Mouse (Mus musculus) embryonic facial prominence, embryonic 13.5 days (tissue): ENCODE measurements at regions not wholly inside any gene's neighbourhood (a gene's known extent, or its start where the extent isn't known, plus 50 kb on each side); places are given as distances from the start of the nearest gene placed in this dataset.

Experiments used
- ATAC-seq: fragments of 200-750 bp; cut with Nextera tagmentation; 2 replicates; pipeline ENCODE4 v1.8.0; 2017; ENCODE audit warnings: low read depth; ENCODE audit not compliant: insufficient number of reproducible peaks, insufficient read depth, low FRiP score, low TSS enrichment
- H3K27ac ChIP-seq: fragments of 300-500 bp; sonication (generic); 2 replicates; pipeline ENCODE4 v1.5.1; 2015; ENCODE audit warnings: moderate library complexity, mild to moderate bottlenecking, inconsistent platforms
- H3K27me3 ChIP-seq: fragments of 300-500 bp; sonication (generic); 2 replicates; pipeline ENCODE4 v1.6.1; 2015; ENCODE audit warnings: mild to moderate bottlenecking, inconsistent platforms
- H3K36me3 ChIP-seq: fragments of 300-500 bp; sonication (generic); 2 replicates; pipeline ENCODE4 v1.6.1; 2015; ENCODE audit warnings: mild to moderate bottlenecking, inconsistent platforms
- H3K4me1 ChIP-seq: fragments of 300-500 bp; sonication (generic); 2 replicates; pipeline ENCODE4 v1.6.1; 2015; ENCODE audit warnings: inconsistent platforms
- H3K4me2 ChIP-seq: fragments of 300-500 bp; sonication (generic); 2 replicates; pipeline ENCODE4 v1.6.1; 2015; ENCODE audit warnings: moderate library complexity, mild to moderate bottlenecking, inconsistent platforms
- H3K4me3 ChIP-seq: fragments of 300-500 bp; sonication (generic); 2 replicates; pipeline ENCODE4 v1.5.1; 2015; ENCODE audit warnings: mild to moderate bottlenecking, inconsistent platforms
- H3K9ac ChIP-seq: fragments of 300-500 bp; sonication (generic); 2 replicates; pipeline ENCODE4 v1.6.1; 2015; ENCODE audit warnings: mild to moderate bottlenecking, inconsistent platforms
- H3K9me3 ChIP-seq: fragments of 300-500 bp; sonication (generic); 2 replicates; pipeline ENCODE4 v1.6.1; 2016; ENCODE audit warnings: inconsistent platforms
- WGBS: fragments of 180-500 bp; shearing (Covaris S2); methylation state at CpG from one replicate; pipeline ENCODE4 v1.1.7; 2015; ENCODE audit warnings: mixed read lengths; 5-methylcytosine and 5-hydroxymethylcytosine counted together

- H3K27ac ChIP-seq, result no peak overlapping the region
- H3K27me3 ChIP-seq, result no peaks in the 10 kb centered on the region; the same call in 1 of the 2 replicates
- no peaks in the 10 kb centered on the region for H3K9me3 ChIP-seq
- no peak for ATAC-seq
- WGBS, result 76% methylated on average over 6 of the region's 6 CpGs
- no peaks in the 10 kb centered on the region for H3K36me3 ChIP-seq
- H3K9ac ChIP-seq, result no peak overlapping the region
- no peak overlapping the region for H3K4me2 ChIP-seq
- no peak overlapping the region for H3K4me3 ChIP-seq
- no peaks in the 10 kb centered on the region for H3K4me1 ChIP-seq
Measured at GRCm38 (mm10) chr10:105704472-105705235, 130.4 kb upstream of the Tmtc2 start.

DNA sequence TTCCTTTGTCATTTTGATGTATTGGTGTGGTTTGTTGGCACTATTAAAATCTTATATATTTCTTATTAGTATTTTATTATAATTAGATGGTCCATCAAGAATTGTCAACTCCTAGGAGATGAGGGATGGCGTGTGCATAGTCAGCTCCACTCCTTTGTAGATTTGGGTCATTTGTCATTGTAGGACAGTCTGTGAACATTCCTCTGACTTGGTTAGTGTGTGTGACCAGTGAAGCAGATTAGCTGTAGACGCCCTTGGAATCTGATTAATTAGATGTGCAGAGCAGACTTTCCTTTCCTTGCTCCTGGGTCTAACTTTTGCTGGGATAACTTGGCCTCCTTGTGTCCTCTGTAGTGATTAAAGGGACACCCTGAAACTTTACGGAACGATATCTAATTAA, 118.9 kb upstream of the Tmtc2 start:
- H3K36me3 ChIP-seq, result no peaks in the 10 kb centered on the region
- H3K27me3 ChIP-seq, result no peaks in the 10 kb centered on the region
- no peak overlapping the region for H3K4me3 ChIP-seq
- no peak for ATAC-seq
- H3K27ac ChIP-seq, result no peak overlapping the region
- WGBS, result 87% methylated on average over 4 of the region's 4 CpGs
- no peaks in the 10 kb centered on the region for H3K9me3 ChIP-seq
- no peak overlapping the region for H3K9ac ChIP-seq
- no peak overlapping the region for H3K4me2 ChIP-seq
- no peaks in the 10 kb centered on the region for H3K4me1 ChIP-seq

GRCm38 (mm10) chr10:105689388-105689787, 115.1 kb upstream of the Tmtc2 start:
- H3K27me3 ChIP-seq, result no peaks in the 10 kb centered on the region
- ATAC-seq, result no peak
- no peaks in the 10 kb centered on the region for H3K36me3 ChIP-seq
- no peak overlapping the region for H3K27ac ChIP-seq
- H3K4me2 ChIP-seq, result no peak overlapping the region
- 49% methylated on average over 9 of the region's 9 CpGs for WGBS
- H3K4me3 ChIP-seq, result no peak overlapping the region
- no peaks in the 10 kb centered on the region for H3K4me1 ChIP-seq
- no peak overlapping the region for H3K9ac ChIP-seq
- no peaks in the 10 kb centered on the region; the same call in 1 of the 2 replicates for H3K9me3 ChIP-seq

DNA sequence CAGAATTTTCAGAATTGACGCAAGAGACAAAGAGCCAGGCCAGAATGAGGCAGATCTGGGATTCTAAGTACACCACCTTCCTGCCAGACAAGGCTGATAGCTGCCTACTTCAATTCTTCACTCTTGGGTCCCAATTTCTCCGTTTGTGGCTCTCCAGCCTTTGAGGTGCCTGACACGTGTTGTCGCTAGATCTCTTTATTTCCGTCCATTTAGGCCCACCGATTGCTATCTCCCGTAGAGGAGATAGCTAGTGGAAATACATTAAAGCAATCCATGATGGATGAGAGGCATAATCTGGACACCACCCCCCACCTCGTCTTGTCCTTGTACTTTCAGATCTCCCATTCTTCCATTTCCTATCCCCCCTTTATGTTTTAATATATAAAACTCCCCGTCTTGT, 114.6 kb upstream of the Tmtc2 start:
- Histone ChIP-seq H3K27me3 (no peaks in the 10 kb centered on the region), H3K36me3 (no peaks in the 10 kb centered on the region), H3K9me3 (no peaks in the 10 kb centered on the region; the same call in 1 of the 2 replicates), H3K9ac (no peak overlapping the region), H3K4me2 (no peak overlapping the region), H3K4me3 (no peak overlapping the region), H3K27ac (no peak overlapping the region), H3K4me1 (no peaks in the 10 kb centered on the region)
- no peak for ATAC-seq
- 82% methylated on average over 9 of the region's 9 CpGs for WGBS

DNA sequence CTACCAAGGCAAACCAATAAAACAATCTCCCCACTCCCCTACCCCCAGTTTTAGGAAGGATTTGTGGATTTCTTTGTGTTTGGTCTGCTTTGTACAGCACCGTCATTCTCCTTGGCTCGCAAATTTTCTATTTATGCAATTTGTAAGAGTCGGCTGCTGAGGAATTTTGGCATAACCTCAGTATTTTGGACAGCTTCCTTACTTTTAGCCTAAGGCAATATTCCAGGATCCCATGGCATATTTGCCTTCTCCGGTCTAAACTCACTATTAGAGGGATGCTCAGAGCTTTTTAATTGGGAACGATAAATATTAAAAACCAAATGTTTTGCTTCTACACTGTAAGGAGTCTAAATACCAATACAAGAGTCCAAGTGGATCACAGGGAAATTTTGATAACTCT, 112.6 kb upstream of the Tmtc2 start:
- 75% methylated on average over 5 of the region's 5 CpGs for WGBS
- no peaks in the 10 kb centered on the region for H3K4me1 ChIP-seq
- no peak overlapping the region for H3K4me3 ChIP-seq
- ATAC-seq, result no peak
- H3K4me2 ChIP-seq, result no peak overlapping the region
- H3K27me3 ChIP-seq, result no peaks in the 10 kb centered on the region
- no peaks in the 10 kb centered on the region for H3K36me3 ChIP-seq
- H3K9ac ChIP-seq, result no peak overlapping the region
- H3K27ac ChIP-seq, result no peak overlapping the region
- no peaks in the 10 kb centered on the region; the same call in 1 of the 2 replicates for H3K9me3 ChIP-seq

DNA sequence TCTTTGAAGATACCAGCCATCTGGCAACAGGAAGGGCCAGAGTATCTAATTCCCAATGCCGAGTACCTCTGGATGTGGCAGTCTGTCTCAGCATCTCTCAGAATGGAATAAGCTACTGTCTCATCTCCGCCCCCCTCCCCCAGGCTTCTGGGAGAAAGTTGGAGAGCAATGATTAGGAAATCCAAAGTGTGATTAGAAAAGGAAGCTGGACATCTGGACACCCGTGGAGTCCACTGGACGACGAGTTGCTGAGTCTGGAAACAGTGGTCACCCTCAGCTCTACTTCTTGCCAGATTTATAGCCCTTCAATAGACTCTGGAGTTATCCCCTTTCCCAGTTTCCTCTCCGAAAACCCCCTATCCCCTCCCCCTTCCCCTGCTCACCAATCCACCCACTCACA, 105.3 kb upstream of the Tmtc2 start:
- H3K4me3 ChIP-seq, result no peak overlapping the region
- no peaks in the 10 kb centered on the region for H3K27me3 ChIP-seq
- 81% methylated on average over 6 of the region's 6 CpGs for WGBS
- no peak overlapping the region for H3K9ac ChIP-seq
- no peaks in the 10 kb centered on the region for H3K36me3 ChIP-seq
- H3K4me1 ChIP-seq, result no peaks in the 10 kb centered on the region
- 0 out of 2 replicates have a peak, but pooled peaks cover 4% of the 10 kb centered on the region for H3K9me3 ChIP-seq
- no peak overlapping the region for H3K27ac ChIP-seq
- ATAC-seq, result no peak
- H3K4me2 ChIP-seq, result no peak overlapping the region

DNA sequence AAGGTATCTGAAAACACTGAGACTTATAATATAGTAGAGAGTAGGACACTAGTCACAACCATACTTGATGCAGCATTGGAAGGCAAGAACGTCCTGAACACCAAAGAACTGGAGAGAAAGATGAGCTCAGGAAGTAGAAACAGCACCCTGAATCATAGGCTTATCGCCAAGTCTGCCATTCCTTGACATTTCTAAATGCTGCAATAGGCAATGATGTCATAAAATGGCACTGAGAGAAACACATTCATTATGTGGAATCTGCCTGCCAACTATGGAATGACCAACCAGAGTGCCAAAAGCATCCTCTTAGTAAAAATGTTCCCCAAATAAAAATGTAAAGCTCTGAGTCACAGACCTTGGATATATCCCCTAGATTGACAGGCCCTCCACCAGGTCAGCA, 92.7 kb upstream of the Tmtc2 start:
- H3K9me3 ChIP-seq, result no peaks in the 10 kb centered on the region
- H3K27ac ChIP-seq, result no peak overlapping the region
- no peaks in the 10 kb centered on the region for H3K27me3 ChIP-seq
- H3K4me1 ChIP-seq, result no peaks in the 10 kb centered on the region
- 82% methylated on average over 2 of the region's 2 CpGs for WGBS
- no peak for ATAC-seq
- H3K4me2 ChIP-seq, result no peak overlapping the region
- H3K9ac ChIP-seq, result no peak overlapping the region
- H3K4me3 ChIP-seq, result no peak overlapping the region
- no peaks in the 10 kb centered on the region for H3K36me3 ChIP-seq

DNA sequence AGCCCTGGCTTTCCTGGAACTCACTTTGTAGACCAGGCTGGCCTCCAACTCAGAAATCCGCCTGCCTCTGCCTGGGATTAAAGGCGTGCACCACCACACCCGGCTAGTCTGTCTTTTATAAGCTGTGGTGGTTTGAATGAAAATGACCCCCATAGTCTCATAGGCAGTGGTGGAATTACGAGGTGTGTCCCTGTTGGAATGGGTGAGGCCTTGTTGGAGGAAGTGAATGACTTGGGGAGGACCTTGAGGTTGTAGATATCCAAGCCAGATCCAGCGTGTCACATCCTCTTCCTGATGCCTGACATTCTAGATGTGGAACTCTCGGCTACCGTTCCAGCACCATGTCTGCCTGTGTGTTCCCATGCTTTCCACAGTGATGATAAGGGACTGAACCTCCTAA, 86.5 kb upstream of the Tmtc2 start:
- H3K9ac ChIP-seq, result no peak overlapping the region
- H3K9me3 ChIP-seq, result no peaks in the 10 kb centered on the region
- ATAC-seq, result no peak
- H3K27ac ChIP-seq, result no peak overlapping the region
- H3K36me3 ChIP-seq, result no peaks in the 10 kb centered on the region
- no peaks in the 10 kb centered on the region for H3K27me3 ChIP-seq
- WGBS, result 93% methylated on average over 7 of the region's 7 CpGs
- H3K4me3 ChIP-seq, result no peak overlapping the region
- H3K4me1 ChIP-seq, result no peaks in the 10 kb centered on the region
- no peak overlapping the region for H3K4me2 ChIP-seq

DNA sequence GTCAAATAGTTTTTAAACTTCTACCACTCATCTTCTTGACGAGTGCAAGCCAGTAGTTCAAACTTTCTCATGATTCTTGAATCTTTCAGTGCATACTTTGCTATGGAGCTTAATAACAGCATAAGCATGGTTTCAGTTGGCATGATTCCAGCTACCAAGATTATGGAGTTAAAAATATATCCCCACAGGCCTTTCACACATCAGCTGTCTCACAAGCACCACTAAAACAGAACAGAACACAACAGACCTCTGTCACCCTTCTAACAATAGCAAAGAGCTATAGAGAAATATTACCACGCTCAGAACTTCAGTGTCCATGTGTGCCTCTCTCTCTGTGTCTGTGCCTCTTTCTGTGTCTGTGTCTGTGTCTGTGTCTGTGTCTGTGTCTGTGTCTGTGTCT, 82.5 kb upstream of the Tmtc2 start:
- H3K9ac ChIP-seq, result no peak overlapping the region
- no peak overlapping the region for H3K4me3 ChIP-seq
- no peak for ATAC-seq
- H3K4me1 ChIP-seq, result no peaks in the 10 kb centered on the region
- H3K27ac ChIP-seq, result no peak overlapping the region
- WGBS, result 57% methylated on average over 2 of the region's 2 CpGs
- no peaks in the 10 kb centered on the region for H3K27me3 ChIP-seq
- no peaks in the 10 kb centered on the region for H3K36me3 ChIP-seq
- no peak overlapping the region for H3K4me2 ChIP-seq
- no peaks in the 10 kb centered on the region for H3K9me3 ChIP-seq

DNA sequence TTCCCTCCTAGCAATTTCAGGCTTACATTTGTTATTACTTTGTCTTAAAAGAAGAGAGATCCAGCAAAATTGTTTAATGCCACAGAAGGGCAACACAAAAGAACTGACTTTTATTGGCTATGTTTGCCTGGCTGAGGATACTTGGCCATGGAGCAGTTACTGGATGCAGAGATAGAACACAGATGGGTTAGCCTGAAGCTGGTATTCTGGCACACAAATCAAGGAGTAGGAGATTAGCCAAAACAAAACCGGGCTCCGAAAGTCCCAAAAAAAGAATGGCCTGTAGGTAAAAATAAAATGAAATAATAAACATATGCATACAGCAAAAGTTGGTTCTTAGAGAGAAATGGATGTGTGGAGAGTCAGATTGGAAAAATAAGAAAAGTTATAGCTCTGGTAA, 78.2 kb upstream of the Tmtc2 start:
- no peaks in the 10 kb centered on the region for H3K9me3 ChIP-seq
- H3K27ac ChIP-seq, result no peak overlapping the region
- H3K4me3 ChIP-seq, result no peak overlapping the region
- H3K36me3 ChIP-seq, result no peaks in the 10 kb centered on the region
- ATAC-seq, result no peak
- 80% methylated on average over 2 of the region's 2 CpGs for WGBS
- no peaks in the 10 kb centered on the region for H3K27me3 ChIP-seq
- H3K4me1 ChIP-seq, result no peaks in the 10 kb centered on the region
- no peak overlapping the region for H3K4me2 ChIP-seq
- no peak overlapping the region for H3K9ac ChIP-seq

DNA sequence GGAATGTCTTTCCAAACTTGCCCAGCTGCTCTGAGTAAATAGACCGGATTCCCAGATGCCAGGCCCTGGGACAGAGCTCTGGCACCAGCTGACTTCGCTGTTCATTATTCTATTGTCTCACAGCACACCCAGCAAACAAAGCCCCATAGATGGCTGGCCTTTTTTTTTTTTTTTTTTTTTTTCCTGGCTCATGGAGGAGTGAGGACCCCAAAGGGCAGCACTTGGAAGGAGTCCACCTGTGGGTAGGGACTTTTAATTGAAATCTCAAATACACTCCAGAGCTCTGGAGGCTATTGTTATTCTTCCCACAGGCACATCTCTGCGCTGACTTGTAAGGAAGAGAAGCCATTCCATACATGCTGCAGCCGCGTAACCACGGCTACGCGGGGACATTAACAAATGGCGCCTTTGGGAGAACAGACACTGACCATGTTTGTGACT, 64.8 kb upstream of the Tmtc2 start:
- Histone ChIP-seq H3K27ac (no peak overlapping the region), H3K4me2 (no peak overlapping the region), H3K27me3 (no peaks in the 10 kb centered on the region), H3K36me3 (no peaks in the 10 kb centered on the region), H3K9ac (no peak overlapping the region), H3K9me3 (no peaks in the 10 kb centered on the region), H3K4me3 (no peak overlapping the region), H3K4me1 (no peaks in the 10 kb centered on the region)
- ATAC-seq, result no peak; the same call in 1 of the 2 replicates
- 86% methylated on average over 9 of the region's 9 CpGs for WGBS

DNA sequence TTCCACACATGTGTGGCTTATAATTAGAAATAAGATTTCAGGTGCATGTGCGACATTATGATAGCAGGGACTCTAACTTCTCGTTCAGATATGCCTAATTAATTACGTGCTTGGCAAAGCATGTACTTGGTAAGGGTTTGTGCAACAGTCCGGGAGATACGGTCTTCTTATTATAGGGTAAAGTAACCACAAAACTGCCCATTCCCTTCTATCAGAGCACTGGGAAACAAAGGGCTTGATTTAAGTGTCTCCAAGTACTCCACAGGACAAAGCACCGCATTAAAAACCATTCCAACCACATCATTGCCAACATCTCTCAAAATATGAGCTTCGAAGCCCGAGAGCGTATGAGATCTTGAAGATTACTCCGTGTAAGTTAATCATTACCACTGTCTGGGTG, 64.2 kb upstream of the Tmtc2 start:
- no peak overlapping the region for H3K27ac ChIP-seq
- WGBS, result 77% methylated on average over 10 of the region's 10 CpGs
- no peak overlapping the region for H3K9ac ChIP-seq
- H3K4me1 ChIP-seq, result no peaks in the 10 kb centered on the region
- H3K27me3 ChIP-seq, result no peaks in the 10 kb centered on the region
- H3K4me2 ChIP-seq, result no peak overlapping the region
- ATAC-seq, result no peak
- H3K4me3 ChIP-seq, result no peak overlapping the region
- no peaks in the 10 kb centered on the region for H3K9me3 ChIP-seq
- H3K36me3 ChIP-seq, result no peaks in the 10 kb centered on the region
